Mouse (Mus musculus) frontal cortex, adult 2 months (tissue): ENCODE measurements around the gene Hist1h2ai. TPM values are rescaled to one million over a fixed set of nuclear protein-coding genes. Genes with fewer than 3 reads are reported as not detected.
"Not testable (repeated sequence)": the region's sequence is repeated elsewhere in the genome, so short reads cannot be mapped to it uniquely, and the experiment has no call there.

Source experiments
- DNase-seq, 2 experiments: peaks; one replicate each; pipeline ENCODE4 v3.0.0; 2022; ENCODE audit warnings: low spot score in 1 of 2; ENCODE audit errors: extremely low spot score in 1 of 2
- polyA plus RNA-seq: library from polyadenylated mRNA; depleted of rRNA; stranded (reverse); fragments of >200 nt; gene quantifications from 2 replicates; pipeline ENCODE4 v1.2.3, GENCODE M21; 2012; rRNA removed

Hist1h2ai gene
- 1.2 and 1.5 TPM in 2 replicates for polyA plus RNA-seq

- DNase-seq: peak; percentile 94 to 97
Observed at GRCm38 (mm10) chr13:21715864-21716539, at the start of gene Hist1h2ai, which contains the start of gene Hist1h2bl. Hist1h2ai (plus strand) TSS chr13:21716422. Hist1h2bl (minus strand) TSS chr13:21716143.

GRCm38 (mm10) chr13:21677305-21677704 lies 38.9 kb upstream of the Hist1h2ai start, which contains the start of gene Olfr1360:
Olfr1360 (minus strand) TSS chr13:21677405.
- DNase-seq: no peak

GRCm38 (mm10) chr13:21697811-21698210 lies 18.4 kb upstream of the Hist1h2ai start, which contains the start of gene Olfr1359:
Olfr1359 (plus strand) TSS chr13:21698111.
- DNase-seq: no peak

GRCm38 (mm10) chr13:21706669-21707068 lies 9.6 kb upstream of the Hist1h2ai start:
- DNase-seq: no peak

GRCm38 (mm10) chr13:21710031-21710711 lies 6.1 kb upstream of the Hist1h2ai start:
- DNase-seq: peak; percentile 73 to 95

GRCm38 (mm10) chr13:21710821-21711525 lies 5.2 kb upstream of the Hist1h2ai start:
- peak; percentile 69 to 93 for DNase-seq

DNA sequence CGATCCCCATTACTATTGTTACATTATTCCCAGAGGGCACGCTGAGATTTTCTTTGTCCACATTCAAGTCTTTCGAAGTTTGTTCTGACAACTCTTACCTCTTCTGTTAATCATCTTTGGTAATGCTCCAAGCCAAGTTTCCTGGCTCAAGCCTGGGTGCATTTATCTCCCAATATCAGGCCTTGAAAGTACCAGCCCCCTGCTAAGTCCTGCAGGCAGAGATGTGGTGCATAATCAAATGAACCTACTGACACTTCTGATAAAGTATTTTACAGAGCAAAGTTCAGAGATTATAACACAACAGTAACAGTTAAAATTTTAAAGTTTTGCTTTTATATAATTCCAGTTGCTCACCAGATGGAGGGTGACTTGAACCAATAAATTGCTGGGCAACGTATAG lies 4.5 kb upstream of the Hist1h2ai start:
- no peak for DNase-seq

DNA sequence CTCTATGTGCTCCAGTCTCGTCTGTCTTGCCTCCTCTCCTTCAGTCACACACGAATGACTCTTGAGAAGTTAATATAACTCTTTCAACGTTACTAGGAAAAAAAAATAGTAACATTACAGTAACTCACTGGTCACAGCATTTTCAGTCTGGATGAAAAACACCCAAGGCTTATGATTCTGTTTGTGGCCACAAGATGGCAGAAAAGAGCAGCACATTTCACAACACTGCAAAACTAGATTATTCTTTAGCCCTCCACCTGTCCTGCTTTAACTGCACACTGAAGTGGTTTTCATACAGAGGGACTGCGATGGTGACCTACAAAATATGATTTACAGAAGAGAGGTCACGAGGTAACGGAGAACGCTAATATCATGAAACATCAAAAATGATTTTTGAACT lies 1.5 kb upstream of the Hist1h2ai start:
- peak; percentile 66 to 86 for DNase-seq

- DNase-seq: peak in 1 of 2 experiments; percentile 47
Observed at GRCm38 (mm10) chr13:21715131-21715863, 925 bp upstream of the Hist1h2ai start.

DNA sequence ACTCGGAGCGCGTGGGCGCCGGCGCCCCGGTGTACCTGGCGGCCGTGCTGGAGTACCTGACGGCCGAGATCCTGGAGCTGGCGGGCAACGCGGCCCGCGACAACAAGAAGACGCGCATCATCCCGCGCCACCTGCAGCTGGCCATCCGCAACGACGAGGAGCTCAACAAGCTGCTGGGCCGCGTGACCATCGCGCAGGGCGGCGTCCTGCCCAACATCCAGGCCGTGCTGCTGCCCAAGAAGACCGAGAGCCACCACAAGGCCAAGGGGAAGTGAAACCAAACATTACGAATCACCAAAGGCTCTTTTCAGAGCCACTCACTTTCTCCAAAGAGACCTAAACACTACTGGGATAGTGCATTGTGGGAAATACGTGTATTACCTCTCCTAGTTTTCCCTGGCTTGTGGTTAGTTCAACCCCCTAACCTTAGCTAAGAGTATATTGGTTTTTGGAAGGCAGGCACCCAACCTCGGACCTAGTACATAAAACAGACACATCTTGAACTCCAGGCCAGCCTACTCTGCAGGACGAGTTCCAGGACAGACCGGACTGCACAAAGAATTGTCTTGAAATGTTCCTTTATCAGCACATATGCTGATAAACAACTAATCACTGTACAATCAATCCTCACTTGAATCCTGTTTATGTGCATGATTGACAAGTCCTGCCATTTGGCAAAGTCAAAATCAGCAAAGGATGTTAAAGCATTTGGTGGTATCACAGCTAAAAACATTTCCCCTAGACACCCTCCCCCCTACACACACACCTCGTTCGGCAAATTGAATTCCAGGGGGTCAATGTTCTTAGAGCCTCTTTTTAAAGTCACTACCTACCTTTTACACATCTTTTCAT lies 544 bp downstream of the Hist1h2ai start:
- not testable (repeated sequence) for DNase-seq

GRCm38 (mm10) chr13:21717397-21718357 lies 1.5 kb downstream of the Hist1h2ai start, which contains the start of gene Hist1h3h:
Hist1h3h (plus strand) TSS chr13:21717659.
- peak; percentile 84 to 95 for DNase-seq

GRCm38 (mm10) chr13:21718381-21719080 lies 2.3 kb downstream of the Hist1h2ai start:
- no peak for DNase-seq

DNA sequence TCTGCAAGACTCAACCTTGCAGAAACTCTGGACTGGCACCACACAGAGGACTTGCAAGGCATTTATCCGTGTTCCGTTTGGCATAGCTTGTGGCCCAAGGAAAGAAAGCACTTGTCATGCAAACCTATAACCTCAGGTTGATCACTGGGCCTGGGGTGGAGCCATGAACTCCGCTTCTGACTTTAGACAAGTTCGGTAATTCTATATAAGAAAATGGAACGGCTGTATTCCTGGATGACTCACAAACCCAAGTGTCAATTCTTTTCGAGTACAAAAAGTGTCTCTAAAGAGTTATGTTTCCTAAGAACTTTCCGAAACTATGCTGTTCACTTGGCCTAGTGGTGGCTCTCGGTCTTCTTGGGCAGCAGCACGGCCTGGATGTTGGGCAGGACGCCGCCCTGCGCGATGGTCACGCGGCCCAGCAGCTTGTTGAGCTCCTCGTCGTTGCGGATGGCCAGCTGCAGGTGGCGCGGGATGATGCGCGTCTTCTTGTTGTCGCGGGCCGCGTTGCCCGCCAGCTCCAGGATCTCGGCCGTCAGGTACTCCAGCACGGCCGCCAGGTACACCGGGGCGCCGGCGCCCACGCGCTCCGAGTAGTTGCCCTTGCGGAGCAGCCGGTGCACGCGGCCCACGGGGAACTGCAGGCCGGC lies 5.0 kb downstream of the Hist1h2ai start:
- not testable (repeated sequence) for DNase-seq

DNA sequence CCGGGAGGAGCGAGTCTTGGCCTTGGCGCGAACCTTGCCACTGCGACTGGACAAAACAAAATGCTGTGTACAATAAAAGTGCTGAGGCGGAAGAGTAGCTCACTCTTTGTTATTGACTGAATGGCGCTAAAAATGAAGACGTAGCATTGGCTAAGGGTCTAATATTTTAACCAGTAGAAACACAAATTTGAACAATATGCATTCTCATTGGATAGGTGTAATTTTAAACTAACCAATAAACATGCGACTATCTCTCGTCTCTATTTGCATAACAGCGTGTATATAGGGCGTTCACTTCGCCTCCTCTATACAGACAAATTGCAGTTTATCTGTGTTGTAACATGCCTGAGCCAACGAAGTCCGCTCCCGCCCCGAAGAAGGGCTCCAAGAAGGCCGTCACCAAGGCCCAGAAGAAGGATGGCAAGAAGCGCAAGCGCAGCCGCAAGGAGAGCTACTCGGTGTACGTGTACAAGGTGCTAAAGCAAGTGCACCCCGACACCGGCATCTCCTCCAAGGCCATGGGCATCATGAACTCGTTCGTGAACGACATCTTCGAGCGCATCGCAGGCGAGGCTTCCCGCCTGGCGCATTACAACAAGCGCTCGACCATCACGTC lies 5.6 kb downstream of the Hist1h2ai start, which contains the start of gene Hist1h2bm:
TSS of gene Hist1h2bm (plus strand) at position 288 of the 616 bp plus-strand sequence.
- DNase-seq: peak; percentile 74 to 86

DNA sequence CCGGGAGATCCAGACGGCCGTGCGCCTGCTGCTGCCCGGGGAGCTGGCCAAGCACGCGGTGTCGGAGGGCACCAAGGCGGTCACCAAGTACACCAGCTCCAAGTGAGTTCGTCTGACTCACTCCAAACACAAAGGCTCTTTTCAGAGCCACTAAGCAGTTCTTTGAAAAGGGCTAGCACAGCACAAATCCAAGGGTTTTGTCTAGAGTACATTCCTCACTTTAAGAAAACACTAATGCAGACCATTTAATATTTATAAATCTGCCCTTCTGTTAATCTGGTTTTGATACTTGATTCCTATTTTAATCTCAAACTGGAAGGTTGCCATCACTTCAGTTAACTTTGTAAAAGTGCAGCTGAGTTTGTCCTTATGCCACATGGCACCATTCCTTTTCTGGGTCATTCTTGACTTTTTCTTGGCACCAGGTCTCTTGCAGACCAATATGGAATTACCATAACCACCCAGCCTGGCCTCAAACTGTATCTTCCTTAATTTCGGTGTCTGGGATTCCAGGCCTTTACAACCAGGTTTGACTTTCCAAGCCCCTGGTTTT lies 6.2 kb downstream of the Hist1h2ai start:
- no peak for DNase-seq
